Mouse (Mus musculus): ENCODE measurements around the gene Zfpl1.

Gene Zfpl1

DNA sequence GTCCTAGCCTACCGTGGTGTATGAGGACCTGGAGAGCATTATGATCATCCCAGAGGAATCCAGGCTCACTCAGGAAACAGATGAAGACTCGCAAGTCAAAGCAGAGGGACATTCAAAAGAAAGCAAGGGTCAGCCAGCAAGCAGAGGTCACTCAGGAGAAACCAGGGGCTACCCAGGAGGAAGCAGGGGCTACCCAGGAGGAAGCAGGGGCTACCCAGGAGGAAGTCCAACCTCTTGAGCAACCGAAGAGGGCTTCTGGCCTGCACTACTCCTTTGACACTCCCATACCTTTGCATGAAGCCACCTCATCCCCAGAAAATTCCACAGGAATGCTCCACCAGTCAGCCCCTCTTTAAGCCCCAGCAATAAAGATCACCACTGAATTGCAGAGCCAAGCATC is 13.1 kb upstream of the Zfpl1 start:
- no peak for DNase-seq

DNA sequence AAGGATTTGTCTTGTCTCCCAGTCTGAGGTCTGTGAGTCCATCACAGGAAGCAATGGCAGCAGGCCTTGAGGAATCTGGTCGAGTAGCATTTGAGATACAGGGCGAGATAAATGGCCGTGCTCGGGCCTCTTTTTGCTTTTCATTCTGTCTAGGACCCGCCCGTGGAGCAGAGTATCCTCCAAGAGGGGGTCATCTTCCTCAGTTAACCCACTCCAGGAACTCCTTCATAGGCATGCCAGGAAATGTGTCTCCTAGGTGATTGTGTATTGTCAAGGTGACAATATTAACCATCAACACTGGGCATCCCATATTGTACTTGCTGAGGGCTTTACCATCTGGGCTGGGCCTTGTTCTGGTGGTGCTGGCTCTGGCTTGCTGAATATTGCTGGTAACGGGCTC is 9.4 kb upstream of the Zfpl1 start, which contains the start of gene AC131692.1:
Gene AC131692.1, plus strand, starts transcription at position 301 of the 400 bp plus-strand sequence.
- DNase-seq, result no peak

DNA sequence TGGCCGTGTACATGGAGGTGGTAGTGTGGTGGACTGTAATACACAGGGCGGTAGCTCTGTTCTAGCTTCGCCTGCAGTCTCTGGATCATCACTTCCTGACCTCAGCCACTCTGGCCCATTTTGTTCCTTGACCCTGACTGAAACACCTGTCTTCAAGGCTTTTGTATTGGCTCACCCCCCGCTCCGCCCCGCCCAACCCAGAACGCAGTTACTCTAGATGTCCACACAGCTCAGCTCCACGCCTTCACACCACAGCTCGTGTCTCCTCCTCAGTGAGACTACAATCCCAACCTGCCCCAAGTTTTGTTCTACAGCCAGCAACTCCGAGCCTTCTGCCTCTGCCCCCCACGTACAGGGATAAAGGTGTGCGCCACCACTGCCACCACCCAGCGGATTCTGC is 4.1 kb upstream of the Zfpl1 start:
- no peak for DNase-seq

DNA sequence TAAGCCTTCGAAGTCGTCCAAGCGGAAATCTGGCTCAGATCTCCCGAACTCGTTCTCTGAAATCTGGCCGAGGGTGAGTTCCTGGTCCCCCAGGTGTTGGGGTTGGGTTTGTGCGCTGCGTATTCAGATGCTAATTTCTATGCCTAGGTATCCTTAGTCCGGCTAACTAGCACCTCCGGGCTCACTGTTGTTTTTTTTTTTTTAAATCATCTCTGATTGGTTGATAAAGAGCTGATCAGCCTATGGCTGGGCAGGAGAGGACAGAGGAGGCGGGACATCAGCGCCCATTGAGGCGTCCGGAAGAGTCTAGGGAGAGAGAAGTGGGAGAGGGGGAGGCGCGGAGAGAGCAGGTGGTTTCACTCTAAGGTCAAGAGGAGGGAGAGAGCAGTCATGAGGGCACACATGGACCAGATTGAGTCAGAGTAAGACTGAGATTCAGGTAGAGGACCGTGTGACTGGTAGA is 692 bp upstream of the Zfpl1 start:
- no peak for DNase-seq

DNA sequence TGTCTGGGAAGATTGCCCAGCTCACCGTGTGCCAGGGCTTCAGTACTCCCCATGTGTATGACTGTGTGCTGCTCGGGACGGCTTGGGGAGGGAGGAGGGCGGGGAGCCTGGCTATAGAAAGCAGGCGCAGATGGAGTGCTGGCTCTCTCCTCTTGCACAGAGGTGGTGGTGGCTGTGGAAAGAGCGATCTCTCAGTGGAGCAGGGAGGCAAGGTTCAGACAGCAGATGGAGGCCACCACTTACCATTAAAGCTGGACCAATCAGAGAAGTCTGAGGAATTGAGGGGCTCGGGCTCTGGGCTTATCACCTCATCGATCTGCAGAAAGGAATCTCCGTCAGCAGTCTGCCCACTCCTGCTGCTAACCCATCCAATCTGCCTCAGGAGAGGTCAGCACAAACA is 2.6 kb downstream of the Zfpl1 start, which contains the start of gene Gm28374:
Gene Gm28374, minus strand, starts transcription at position 101 of the 400 bp plus-strand sequence.
- DNase-seq, result no peak

DNA sequence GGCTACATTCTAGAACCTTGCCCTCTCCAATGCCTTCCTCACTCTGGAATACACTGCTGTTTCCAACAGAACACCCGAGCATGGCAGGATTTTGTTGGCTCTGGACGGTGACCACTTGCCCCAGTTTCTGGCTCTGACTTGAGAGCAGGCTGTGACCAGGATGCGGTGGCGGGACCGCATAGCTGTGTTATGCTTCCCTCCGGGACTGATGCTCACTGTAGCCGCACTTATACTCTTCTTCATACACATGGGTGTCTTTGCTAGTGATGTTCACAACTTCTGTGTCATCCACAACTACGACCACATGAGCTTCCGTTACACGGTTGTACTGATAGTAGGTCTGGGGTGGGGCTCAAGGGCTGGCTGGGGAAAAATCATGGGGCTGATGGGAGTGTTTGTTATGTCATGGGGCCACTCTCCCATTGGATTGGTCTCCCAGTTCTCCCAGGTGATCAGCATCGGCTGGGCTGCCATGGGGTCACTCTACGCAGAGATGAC is 4.7 kb downstream of the Zfpl1 start, which contains the start of gene Tmem262:
Gene Tmem262, plus strand, starts transcription at position 51 of the 498 bp plus-strand sequence.
- no peak for DNase-seq

DNA sequence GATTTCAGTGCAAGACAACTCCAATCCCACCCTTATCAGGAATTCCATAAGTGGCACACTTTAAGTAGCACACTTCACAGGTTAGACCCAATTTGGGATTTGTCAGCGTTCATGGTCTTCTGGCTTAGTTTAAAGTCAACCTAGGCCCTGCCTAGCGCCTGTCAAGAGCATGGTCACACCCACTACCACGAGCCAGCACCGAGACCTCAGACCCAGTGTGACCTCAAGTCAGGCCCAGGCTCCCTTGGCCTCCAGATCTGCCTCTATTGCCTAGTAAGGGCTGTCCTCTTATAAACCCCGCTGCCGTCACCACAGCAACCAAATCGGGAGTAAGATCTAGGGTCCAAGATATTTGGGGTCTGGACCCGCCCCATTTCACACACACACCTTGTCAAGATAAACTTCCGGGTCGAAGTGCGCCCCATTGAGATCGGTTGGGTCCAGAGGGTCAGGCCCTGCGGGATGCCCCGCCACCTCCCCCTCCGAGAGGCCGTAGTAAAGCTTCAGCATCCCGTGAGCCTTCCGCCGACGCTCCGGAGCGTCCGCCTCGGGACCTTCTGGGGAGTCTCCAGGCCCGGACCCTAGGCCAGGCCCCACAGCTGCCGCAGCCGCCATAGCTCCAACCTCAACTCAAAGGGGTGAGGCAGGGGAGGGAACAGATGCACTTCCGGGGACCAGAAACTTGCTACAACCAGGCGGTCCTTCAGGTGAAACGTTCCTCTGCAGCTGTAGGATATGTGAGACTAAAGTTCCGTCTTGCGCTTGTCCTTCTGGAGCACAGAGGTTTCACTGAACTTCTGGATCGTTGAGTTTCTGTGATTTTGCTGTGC is 8.0 kb downstream of the Zfpl1 start, which contains the start of gene Vps51:
Gene Vps51, minus strand, starts transcription at position 668 of the 830 bp plus-strand sequence.
- DNase-seq, result peak; percentile 86

DNA sequence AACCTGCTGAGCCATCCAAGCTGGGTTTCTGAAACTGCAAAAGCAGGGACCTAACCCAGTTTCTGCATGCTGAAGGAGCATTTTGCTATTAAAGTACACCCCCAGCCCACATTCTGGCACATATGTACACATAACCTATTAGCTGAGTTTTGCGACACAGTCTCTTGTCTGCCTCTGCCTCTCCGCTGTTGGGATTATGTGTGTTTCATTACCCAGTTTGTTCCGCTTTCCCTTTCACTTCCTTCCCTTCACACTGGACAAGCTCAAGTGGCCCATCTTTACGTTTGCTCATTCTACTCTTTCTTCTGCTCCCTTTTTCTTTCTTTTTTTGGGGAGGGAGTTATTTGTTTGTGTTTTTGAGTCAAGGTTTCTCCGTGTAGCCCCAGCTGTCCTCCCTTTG is 10.9 kb downstream of the Zfpl1 start:
- DNase-seq, result no peak

DNA sequence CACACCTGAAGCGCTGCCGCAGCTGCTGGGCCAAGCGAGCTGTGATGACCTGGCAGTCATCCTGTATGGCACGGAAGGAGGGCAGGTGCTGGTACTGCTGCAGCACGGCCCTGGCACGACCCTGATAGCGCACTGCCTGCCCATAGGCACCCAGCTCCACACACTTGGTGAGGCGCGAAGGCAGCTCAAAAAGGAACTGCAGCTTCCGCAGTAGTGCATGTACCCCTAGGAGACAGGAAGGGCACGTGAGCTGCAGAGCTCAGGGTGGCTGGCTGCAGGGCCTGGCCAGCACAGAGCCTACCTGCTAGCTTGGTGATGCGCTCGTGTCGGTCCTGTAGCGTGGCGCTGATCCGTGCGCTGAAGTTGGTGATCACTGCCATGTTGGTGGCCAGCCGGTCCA is 13.5 kb downstream of the Zfpl1 start:
- no peak for DNase-seq

DNA sequence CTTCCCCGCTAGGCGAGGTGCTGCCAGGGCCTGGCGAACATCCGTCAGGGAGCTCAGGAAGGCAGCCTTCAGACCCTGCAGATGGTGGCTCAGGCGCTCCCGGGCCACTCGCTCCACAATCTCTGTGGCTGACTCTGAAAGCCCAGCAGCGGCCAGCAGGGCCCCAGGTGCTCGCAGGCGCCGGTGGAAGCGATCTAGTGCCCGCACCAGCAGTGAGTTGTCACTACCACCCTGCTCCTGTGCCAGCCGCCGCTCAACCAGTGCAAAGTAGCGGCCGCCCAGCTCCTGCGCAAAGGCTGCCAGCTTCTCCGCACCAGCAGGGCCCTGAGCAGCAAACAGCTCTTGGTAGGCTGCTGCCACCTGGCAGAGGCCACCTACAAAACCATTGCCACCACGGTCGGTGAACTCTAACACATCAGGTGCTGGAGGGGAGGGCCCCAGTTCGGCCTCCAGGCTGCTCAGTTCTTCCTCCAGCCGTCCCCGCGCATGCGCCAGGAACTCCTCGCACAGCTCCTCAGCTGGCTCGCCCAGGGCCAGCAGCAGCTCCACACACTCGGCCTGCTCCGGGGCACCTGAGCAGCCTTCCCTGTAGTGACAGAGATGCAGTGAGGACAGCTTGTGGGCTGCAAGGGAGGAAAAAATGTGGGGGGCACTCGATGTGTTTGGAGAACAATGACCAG is 14.0 kb downstream of the Zfpl1 start:
- DNase-seq, result no peak

DNA sequence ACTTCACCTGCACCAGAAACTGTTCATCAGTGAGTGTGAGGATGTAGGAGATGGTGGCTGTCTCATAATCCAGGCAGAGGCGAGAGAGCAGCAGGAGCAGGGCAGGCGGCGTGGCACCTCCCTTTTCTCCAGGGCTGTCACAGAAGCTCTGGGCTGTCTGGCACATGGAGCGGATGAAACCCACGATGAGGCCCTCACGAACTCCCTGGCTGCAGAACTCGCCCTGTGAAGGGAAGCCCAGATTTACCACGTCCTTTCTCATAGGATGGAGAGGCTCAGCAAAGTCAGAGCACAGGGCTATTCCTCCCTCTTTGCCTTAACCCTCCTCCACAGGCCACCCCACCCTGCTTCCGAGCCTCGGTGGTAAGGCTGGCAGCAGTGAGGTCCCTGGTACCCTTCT is 14.9 kb downstream of the Zfpl1 start:
- no peak for DNase-seq

DNA sequence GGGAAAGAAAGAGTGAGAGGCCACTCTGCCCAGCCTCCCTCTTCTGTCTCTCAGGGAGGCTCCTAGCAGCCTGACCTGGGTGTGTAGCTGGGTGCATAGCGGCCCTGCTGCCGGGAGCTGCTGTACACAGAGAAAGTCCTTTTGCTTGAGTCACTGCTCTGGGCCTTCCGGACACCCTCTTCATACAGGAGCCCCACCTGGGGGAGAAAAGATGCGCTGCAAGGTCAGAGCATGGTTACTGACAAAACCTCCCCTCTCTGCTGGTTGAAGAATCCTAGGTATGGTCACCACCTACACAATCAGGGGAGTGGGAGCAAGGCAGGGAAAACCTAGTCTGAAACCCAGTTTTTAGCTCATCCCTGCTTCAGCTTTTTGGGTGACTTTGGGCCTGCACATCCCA is 15.8 kb downstream of the Zfpl1 start:
- no peak for DNase-seq

DNA sequence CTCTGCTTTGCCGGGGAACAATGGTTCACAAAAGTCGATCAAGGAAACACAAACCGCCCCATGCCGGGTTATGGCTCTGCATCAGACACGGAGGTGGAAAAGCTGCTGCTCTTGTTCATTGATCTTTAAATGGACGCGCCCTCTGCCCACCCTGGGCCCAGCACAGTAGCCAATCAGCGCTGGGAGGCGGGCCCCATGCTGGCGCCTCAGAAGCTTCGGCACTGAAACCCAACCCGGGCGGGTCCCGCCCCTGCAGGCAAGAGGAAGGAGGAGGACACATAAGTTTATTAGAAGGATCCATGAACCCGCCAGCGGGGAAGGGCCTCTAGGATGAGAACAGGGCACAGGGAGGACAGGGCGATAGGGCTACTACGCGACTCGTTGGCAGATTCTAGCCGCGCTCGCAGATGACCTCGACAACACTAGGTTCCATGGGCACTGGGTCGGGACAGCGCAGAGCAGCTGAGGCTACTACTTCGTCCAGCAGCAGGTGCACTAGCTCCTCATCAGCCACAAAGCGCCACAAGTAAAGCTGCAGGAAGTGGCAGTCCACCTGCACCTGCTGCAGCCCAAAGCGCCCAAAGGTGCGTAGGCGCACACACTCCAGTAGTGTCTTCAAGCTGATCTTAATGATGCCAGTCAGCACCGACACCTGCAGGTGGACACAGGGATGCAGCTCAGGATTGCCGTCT is 16.9 kb downstream of the Zfpl1 start, which contains the start of gene Tm7sf2:
Gene Tm7sf2, minus strand, starts transcription at position 650 of the 692 bp plus-strand sequence.
- peak; percentile 90 for DNase-seq

DNA sequence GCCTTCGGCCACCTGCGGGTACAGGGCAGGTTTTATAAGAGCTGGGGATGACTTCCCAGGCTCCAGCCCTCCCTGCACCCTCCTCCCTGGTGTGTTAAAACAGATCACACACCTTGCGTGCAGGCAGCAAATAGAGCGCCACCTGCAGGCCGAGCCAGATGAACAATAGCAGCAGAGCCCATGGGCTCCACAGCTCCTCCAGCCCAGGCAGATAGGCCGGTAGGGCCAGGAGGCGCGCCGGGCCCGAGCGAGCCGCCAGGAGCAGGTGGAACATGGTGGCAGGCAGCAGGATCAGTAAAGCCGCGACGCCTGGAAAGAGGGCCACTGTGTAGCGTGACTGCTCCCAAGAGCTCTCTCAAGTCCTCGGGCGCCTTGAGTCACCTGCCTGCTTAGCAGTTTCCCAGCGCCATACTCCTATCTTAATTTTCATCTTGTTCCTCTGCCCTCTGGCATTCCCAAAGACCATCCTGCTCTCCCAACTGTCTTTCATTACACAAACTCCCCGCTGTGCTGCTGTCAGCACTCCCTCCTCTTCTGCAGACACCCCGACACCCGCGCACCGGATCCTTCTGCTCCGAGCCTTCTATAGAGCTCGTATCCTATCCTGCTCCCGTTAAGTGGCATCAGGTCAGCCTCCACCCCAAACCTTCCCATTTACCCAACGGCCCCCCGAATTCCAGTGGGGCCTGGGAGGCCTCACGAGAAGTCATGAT is 17.6 kb downstream of the Zfpl1 start:
- peak; percentile 85 for DNase-seq

DNA sequence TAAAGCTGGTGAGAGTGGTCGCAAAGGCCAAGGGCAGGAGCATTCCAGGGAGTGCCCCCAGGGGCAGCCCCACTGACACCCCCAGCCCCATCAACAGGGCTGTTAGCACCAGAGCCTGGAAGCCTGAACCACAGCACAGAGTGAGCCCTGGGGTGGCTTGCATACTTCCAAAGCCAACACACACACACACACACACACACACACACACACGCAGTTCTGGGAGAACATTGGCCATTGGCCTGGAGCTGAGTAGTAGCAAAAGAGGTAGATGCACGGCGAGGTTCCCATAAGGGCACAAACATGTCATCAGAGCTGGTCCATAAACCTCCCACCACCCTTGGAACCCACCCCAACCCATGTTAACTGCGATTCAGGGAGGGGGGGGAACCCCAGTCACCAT is 18.2 kb downstream of the Zfpl1 start:
- no peak for DNase-seq

DNA sequence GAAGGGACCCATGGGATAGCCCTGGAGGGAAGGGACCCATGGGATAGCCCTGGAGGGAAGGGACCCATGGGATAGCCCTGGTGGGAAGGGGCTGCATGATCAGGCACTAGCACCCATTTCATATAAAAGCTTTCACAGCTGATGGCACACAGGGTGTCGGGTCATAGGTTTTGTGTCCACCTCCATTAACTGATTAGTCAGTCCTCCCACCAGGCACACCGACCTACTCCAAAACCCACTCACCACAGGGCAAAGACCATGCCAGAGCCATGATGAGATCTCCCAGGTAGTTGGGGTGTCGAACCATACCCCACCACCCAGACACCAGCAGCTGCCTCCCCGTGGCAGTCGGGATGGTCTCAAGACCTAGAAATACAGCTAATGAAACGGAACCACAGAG is 21.7 kb downstream of the Zfpl1 start:
- no peak for DNase-seq

DNA sequence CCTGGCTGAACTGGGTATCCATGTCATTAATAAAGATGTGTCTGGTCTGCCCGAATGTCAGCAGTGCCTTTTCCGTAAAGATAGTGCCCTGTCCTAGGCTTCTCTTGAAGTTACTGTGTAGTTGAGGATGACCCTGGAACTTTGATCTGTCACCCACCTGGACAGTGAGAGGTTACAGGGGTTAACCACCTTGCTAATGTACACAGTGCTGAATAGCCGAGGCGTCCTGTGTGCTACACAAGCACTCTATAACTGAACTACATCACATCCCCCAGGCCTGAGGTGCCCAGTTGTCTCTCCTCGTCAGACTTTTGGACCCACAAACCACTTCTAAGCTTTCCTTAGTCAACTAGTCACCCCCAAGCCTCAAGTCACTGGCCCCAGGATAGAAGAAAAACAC is 22.3 kb downstream of the Zfpl1 start:
- no peak for DNase-seq

DNA sequence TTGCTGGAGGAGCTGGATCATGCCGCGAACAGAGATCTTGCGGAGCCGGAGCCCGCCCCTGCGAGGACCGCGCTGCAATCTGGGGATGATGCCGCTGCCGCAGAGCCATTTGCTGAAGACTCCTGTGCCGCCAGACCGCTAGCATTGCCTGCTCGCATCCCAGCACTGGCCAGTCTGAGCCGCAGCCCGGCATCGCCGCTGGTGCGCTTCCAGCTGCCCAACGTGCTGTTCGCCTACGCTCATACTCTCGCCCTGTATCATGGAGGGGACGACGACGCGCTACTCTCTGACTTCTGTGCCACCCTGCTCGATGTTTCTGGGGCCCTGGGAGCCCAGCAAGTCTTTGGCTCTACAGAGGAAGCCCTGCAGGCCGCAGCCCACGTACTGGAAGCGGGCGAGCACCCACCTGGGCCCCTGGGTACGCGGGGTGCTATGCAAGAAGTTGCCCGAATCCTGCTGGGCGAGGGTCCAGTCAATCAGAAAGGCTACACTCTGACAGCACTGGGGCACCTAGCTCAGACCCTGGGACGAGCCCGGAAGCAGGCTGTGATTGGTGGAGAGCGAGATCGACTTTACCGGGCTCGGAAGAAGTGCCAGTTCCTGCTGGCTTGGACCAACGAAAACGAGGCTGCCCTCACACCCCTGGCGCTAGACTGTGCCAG is 23.0 kb downstream of the Zfpl1 start:
- no peak for DNase-seq

DNA sequence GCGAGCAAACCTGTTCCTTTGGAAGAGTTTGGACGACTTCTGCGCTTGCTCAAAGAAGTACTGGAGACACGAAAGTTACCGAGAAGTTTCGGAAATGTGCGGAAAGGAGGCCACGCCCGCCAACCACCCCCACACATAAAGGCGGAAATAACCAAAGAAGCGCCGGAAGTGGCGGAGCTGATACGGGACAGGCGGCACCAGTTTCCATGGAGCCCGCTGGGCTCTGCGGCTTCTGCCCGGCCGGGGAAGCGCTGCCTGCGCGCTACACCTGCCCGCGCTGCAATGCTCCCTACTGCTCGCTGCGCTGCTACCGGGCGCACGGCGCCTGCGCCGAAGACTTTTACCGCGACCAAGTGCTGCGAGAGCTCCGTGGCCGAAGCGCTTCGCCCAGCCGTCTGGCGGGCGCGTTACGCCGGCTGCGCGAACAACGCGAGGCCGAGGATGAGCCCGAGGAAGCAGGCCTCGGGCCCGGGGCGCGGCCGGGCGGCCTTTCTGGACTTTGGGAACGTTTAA is 23.7 kb downstream of the Zfpl1 start, which contains the start of gene Znhit2:
Gene Znhit2, plus strand, starts transcription at position 172 of the 513 bp plus-strand sequence.
- DNase-seq, result peak; percentile 96

DNA sequence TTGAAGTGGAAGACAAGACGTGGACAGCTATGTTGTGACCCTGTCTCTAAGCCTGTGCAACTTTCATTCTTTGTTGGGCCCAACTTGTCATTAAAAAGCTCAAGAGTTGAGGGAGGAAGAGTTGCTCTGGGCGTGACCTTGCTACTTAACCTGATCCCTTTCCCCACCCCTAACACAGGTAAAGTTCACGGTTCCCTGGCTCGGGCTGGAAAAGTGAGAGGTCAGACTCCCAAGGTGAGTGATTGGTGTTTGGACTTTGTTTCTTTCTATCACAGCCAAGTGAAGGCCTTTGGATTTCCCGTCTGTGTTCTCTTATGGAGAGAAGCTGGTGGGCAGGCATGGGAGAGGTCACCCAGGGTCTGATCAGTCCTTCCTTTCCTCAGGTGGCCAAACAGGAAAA is 25.8 kb downstream of the Zfpl1 start:
- DNase-seq, result peak; percentile 8

DNA sequence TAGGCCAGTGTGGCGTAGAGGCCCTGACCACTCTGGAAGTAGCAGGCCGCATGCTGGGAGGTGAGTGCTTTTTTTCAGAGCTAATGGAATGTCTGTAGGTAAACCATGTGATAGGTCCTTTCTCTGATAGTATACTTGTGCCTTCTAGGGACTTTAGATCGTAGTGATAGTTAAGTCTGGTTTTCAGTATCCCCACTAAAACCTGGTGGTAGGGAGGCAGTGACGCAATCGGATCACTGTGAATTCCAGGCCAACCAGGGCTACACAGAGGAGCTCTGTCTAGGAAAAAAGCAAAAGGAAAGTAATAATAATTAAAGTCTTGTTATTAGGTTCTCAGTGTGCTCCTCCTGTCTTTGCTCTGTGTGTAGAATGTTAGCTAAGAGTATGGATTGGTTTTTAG is 26.2 kb downstream of the Zfpl1 start:
- peak; percentile 2 for DNase-seq

Data from layer of hippocampus, adult 9-11 months (tissue).